Mouse (Mus musculus) cerebellum, adult 2 months (tissue): ENCODE data around the gene Gm21319.
"Not testable (repeated sequence)": the region's sequence is repeated elsewhere in the genome, so short reads cannot be mapped to it uniquely, and the experiment has no call there.

ENCODE experiments used
- CTCF ChIP-seq: fragments of 200-500 bp; IDR thresholded peaks from 2 replicates; pipeline ENCODE4 v1.5.1; 2011; ENCODE audit warnings: low read depth, mild to moderate bottlenecking, control low read depth, low read length, moderate library complexity, borderline replicate concordance; ENCODE audit not compliant: insufficient read depth
- POLR2A ChIP-seq: fragments of 200-500 bp; IDR thresholded peaks from 2 replicates; pipeline ENCODE4 v1.6.1; 2011; ENCODE audit warnings: low read length, control low read depth, borderline replicate concordance; ENCODE audit not compliant: insufficient read depth

DNA sequence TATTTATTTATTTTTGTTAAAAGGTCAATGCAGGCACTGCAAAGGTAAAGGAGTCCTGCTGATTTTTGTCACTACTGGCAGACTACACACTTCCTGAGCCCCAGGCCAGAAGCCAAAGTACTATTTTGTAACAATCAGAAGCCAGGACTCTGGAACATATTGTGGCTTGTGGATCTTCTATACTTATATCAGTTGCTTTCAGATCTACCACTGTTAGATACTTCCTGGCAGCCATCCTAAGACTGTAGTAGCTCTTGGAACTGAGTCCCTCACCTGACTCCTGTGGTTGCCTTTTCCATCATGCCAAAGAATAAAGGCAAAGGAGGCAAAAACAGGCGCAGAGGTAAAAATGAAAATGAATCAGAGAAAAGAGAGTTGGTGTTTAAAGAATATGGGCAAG lies 19.7 kb upstream of the Gm21319 start, which contains the start of gene Gm21936:
- TF ChIP-seq POLR2A, CTCF: not testable (repeated sequence)
